Mouse (Mus musculus): ENCODE measurements around the gene Surf1.
"Not testable (repeated sequence)": the region's sequence is repeated elsewhere in the genome, so short reads cannot be mapped to it uniquely, and the experiment has no call there.

Surf1 gene

DNA sequence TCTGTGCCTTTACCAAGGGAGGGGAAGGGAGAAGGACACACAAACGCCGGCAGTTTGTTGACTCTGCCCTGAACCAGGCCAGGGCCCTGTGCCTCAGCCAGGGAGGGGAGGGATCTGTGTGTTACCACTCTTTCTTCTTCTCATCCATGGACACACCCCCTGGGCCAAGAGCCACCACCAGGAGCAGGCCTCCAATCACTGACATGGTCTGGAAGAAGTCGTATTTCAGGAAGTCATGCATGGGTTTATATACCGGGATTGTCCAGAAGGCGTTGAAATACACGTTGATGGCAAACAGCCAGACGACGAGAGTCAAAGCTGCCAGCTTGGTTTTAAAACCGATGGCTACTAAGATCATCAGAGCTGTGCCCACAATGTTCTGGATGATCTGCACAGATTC is 5.5 kb upstream of the Surf1 start:
- DNase-seq: no peak

DNA sequence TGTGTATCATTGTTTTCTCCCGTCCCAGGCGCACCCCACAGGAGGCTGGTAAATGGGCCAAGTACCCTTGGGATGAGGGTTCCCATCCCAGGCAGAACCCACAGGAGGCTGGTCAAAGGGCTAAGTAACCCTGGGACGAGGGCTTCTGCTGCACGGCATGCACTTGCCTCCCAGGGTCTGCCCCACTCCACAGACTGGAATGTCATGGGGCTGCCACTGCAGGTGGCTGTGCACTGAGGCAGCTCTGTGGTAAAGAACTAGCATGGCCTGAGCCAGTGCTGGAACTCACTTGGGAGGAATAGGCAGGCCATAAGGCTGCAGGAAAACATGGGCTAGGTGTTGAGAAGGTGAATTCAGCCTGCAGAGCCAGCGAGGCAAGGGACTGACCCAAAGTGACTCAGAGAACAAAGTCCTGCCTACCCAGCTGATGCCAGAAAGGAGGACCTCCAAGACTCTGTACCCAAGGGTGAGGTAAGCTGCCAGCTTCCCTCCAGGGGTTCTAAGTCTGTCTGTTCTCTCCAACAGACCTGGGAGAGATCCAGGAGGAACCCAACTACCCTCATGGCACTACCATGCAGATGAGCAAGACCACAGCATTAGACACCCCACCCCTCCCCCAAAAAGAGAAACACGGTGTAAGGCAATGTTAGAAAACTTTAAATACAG is 4.0 kb upstream of the Surf1 start:
- no peak for DNase-seq

DNA sequence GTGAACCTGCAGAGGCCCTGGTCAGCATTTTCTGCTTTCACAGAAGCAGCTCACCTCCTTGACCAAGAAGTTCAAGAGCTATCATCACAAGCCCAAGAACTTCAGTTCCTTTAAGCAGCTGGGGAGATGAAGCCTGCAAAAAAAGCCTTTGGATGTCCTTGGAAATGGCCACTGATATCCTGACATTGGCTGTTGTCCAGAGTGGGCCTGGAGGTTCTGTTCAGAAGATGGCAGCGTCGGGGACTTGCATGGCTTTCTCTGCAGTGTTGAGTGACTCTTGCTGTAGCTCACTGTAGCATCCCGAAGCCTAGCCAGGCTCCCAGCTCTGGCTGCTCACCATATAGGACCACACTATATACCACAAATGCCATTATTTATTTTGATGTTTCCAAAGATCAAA is 3.4 kb upstream of the Surf1 start:
- no peak for DNase-seq

DNA sequence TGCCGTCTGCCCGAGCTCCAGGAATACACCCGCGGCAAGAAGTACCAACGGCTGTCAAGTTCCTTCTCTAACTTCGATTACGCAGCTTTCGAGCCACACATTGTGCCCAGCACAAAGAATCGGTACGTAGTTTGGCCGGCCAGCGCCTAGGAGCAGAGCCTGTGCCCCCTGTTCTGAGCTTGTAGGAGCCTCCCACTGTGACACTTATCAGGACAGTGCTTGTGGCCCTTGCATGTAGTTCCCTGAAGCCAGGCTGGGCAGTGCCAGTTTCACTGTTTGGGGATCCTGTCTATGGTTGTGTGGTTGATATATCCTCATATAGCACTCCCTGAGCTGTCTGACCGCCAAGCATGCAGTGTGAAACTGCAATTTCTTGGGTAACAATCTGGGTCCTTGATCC is 408 bp upstream of the Surf1 start:
- no peak for DNase-seq

DNA sequence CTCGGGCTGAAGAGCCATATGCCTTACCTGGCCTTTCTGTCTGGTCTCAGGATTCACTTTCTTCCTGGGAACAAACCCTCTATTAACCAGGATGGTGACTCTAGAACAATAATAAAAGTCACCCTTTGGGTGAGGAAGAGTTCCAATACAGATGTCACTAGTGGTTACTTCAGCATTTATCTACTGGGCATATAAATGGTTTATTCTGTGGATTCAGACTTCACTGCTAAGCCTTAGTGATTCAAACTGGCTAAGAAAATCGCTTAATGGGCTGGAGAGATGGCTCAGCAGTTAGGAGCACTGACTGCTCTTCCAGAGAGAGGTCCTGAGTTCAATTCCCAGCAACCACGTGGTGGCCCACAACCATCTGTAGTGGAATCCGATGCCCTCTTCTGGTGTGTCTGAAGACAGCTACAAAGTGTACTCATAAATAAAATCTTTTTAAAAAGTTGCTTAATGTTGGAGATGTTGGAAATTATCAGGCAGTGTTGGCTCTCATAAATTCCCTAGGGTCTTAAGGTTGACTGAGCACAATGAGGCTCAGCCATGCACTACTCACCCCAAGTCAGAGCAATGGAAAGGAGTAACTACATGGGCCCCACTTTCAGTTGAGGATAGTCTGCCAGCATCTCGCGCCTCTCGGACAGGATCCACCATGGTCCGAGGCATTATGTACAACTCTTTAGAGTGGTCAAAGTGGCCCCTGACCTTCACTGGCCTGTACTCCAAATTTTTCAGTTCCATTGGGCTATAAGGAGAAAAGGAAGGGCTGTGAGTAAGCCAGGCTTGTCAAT is 2.0 kb downstream of the Surf1 start:
- DNase-seq: no peak

DNA sequence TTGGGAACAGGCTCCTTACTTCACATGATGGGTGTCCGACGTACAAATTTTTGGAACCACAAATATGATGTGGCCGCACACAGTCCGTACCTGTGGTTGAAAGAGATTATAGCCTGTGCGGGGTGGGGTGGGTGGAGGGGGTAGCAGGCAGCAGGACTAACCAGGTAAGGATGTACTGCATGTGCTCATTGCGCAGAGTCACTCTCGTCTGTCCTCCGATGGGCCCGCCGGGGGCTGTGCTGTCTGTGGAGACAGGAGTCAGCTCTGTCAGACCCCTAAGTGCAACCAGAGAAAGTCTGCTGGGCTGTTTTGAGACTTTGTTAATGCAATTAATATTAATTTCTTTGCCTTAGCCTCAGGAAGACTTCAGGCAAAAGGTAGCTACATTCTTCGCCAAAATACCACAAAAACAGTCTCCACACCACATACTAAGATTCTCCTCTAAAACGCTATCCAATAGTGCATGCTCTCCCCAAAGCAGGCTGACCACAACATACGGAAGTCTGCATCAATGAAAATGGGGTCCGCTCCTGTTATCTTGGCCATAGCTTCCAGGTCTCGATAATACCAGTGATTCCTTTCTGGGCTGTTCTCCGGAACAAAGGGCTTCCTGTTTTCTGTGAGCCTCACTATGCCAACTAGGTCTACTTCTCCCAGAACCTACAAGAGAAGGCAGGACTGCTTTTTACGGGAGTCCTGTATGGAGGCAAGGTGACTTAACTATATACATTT is 2.7 kb downstream of the Surf1 start:
- no peak for DNase-seq

DNA sequence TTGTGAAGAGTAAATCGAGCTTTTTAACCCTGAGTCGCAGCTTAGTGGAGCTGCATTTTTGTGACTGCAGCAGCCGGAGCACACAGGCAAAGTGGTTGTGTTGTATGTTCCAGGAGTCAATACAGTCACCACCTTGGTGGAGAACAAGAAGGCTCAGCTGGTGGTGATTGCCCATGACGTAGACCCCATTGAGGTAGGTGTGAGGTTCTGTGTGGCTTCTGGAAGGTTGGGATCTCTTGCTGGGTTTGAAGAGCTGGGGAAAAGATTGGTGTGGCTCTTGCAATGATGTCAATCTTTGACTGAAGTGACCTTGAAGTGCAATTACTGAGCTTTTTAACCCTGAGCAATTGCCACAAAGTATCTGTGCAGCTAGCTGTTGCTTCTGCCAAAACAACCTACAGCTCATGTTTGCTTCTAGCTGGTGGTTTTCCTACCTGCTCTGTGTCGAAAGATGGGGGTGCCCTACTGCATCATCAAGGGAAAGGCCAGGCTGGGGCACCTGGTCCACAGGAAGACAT is 4.0 kb downstream of the Surf1 start:
- no peak for DNase-seq

DNA sequence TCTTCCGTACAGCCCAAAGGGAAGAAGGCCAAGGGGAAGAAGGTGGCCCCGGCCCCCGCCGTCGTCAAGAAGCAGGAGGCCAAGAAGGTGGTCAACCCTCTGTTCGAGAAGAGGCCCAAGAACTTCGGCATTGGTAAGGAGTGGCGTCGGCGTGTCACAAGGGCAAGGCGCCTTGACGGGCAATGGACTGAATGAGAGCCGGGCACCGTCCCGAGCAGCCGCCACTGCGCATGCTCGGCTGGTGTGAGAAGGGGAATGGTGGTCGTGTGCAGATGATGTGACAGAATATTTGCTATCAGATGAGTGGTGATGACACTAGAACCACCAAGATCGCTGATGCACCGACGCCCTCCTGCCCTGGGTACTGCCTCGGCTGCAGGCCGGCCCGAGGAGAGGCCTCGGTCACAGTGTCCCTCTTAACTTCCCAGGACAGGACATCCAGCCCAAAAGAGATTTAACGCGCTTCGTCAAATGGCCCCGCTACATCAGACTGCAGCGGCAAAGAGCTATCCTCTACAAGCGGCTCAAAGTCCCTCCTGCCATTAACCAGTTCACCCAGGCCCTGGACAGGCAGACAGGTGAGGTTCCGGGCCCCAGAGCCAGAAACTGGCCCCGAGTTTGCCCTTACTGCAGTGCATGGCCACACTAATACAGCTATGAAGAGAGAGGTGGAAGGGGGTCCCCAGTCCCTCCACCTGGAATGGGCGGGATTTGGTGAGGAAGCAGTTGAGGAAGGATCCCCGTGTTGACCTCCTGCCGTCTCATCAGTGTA is 5.2 kb downstream of the Surf1 start:
- peak; percentile 81 for DNase-seq

DNA sequence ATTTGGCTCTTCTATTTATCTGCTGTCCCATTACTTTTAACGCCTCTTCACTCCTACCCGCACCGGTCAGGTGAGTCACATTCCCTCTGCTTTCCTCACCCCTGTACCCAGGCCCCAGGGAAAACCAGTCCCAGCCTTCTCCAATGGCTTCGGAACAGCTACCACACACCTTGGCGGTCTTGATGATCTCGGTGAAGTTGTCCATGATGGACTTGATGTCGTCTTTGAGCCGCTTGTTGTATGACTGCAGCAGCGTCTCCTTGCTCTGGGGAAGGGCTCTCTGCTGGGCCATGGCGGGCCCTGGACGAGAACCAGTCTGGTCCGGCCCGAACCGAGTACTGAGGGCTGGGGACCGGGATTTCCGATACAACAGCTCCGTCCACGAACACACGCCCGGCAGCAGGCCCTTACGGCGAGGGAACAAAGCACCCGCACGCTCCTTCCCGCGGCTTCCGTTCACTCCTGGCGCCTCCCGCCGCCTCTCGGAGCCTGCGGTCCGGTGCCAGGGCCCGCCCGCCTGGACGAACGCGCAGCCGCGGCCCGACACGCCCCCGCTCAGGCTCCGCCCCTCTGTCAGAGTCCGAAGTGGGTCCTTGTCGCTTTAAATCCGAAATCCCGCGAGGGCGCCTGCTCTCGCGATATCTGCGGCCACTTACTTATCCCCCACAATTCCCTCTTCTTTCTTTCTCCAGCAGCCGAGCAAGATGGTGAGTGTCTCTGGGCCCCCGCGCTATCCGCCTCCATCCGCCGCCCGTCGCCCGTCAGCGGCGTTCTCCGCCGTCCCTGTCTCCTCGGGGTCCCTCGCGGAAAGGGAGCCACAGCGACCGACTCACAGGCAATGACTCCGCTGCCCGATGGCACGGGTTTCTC is 6.0 kb downstream of the Surf1 start, which contains the start of the genes Med22 and Rpl7a:
TSS of gene Med22 (minus strand) at position 554 of the 870 bp plus-strand sequence.
TSS of gene Rpl7a (plus strand) at position 641 of the 870 bp plus-strand sequence.
- peak; percentile 100 for DNase-seq

DNA sequence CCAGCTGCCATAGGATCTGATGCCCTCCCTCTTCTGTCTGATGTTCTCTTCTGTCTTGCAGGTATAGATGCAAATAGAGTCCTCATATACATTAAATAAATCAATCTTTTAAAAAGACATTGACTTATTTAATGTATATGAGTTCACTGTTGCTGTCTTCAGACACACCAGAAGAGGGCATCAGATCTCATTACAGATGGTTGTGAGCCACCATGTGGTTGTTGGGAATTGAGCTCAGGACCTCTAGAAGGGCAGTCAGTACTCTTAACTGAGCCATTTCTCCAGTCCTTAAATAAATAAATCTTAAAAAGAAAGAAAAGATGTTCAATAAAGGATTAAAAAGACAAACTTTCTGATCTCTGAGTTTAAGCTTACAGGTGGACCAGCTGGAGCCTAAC is 6.9 kb downstream of the Surf1 start:
- DNase-seq: no peak

DNA sequence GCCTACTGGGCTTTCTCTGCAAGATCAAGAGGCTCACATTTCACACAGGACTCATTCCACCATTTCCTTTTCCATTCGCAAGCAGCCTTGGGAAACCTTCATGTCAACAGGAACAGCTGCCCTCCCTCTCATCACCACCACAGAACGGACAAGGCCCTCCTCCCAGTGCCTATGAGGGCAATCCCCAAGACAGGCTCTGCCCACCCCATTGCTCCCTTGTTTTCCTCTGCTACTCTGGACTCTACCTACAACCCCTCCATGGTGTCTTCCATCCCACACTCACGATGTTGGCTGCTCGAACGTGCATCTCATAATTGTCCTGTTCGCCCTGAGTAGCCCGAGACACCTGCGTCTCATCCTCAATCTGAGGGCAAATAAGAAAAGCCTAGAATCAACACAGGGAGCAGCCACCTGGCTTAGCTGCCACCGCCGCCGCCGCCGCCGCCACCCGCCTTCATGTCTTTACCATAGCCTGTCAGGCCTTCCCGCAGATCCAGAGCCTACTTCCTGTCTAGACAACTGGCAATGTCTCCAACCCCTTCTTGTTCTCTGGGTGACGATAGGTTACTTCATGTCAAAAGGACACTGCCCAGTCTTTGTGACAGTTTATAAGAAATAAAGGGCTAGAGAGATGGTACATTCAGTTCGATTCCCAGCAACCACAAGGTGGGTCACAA is 7.5 kb downstream of the Surf1 start:
- DNase-seq: peak; percentile 68

DNA sequence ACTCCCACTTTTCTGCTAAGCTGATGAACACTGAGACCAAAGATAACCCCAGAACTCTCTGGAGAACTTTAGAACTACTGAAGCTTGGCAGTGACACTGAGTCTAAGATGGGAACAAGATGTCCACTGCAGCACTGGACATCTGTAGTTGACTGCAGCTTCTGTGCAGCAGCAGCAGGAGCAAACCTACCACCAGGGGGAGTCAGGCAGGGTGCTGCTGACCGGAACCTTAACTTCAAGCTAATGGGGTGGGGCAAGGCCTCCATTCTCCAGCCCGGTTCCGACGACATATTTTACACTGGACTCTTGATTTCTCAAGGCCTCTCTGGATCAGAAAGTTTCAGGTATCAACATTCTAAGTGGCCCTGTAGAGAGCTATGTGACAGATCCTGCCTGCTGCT is 9.2 kb downstream of the Surf1 start:
- peak; percentile 69 for DNase-seq

DNA sequence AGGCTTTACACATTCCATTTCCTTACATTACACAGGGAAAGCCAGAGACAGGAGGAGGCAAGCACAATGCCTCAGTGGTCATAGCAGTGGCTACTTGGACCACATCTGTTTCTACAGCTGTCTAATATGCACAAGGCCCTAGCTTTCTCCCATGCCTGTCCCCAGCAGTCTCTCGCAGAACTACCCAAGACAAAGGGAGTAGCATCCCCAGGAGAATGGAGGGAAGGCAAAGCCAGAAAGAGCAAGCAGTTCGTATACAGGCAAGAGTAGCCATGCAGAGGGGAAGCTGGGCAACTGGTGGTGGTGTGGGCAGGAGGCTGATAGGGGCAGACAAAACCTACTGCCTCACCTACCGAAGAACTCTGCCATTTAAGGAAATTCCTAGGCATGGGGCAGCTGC is 9.9 kb downstream of the Surf1 start:
- peak; percentile 4 for DNase-seq

DNA sequence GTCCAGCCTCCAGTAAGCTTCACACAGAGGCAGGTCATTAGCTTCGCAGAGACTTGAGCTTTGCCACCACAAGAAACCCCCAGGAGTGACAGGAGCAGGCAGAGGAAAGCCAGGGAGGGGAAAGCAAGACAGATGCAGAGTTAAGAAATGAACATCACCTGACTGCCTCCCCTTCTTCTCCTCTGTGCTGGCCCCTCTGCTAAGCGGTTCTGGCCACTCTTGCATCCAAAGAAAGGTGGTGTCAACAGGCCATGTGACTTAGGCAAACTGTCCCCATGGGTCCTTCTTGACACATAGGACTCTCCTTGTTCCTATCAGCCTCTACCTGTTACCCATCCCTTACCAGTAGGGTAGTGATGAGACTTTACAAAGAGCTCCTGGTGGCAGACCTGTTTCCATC is 10.4 kb downstream of the Surf1 start:
- peak; percentile 3 for DNase-seq

DNA sequence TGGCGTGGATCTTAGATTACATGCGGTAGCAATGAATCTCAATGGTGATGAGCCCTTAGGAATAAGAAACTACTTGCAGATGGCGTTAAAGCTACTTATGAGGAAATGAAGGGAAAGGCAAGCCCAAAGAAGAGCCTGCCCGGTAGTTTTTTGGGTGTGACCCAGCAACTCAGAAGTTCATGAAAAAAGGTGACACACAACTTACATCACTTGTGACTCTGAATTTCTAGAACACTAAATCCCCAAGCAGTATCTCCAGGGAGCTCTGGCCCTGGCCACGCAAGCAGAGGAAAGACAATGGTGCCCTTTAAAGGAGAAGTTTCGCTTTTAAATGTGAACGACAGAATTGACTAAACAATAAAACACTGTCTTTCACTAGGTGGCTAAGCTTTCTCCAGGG is 13.0 kb downstream of the Surf1 start:
- DNase-seq: peak; percentile 15

DNA sequence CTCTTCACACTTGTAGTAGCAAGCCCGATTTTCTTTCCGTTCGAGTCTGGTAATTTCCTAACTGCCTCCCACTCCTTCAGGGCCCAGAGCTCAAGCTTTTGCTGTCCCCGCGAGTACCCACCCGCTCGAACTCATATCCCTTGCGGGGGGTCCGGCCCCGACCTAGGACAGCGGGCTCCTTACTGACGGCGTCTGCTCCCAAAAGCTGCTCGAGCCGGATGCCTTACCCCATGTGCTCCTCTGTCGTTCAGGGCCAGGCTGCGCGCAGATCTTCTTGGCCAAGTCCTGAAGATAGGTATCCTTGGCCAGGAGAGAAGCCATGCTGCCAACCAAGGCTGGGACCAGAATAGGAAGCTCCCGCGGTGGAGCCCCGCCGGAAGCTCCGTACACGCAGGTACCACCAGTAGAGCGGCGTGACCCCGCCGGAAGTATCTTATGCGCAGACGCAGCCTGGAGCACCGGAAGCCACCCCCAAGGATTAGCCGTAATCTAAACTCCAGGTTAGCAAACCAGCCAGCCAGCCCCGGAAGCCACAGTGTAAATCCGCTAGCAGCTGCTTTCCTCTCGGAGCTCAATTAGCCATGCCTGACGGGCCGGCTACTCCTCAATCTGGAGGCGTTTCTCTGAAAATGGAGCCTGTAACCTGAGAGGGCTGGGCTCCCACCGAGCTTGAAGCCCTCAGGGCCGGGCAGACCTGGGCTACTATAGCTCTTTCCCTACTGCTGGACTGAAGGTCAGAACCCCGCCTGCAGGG is 13.7 kb downstream of the Surf1 start, which contains the start of gene Surf6:
TSS of gene Surf6 (minus strand) at position 413 of the 754 bp plus-strand sequence.
- DNase-seq: peak; percentile 93

DNA sequence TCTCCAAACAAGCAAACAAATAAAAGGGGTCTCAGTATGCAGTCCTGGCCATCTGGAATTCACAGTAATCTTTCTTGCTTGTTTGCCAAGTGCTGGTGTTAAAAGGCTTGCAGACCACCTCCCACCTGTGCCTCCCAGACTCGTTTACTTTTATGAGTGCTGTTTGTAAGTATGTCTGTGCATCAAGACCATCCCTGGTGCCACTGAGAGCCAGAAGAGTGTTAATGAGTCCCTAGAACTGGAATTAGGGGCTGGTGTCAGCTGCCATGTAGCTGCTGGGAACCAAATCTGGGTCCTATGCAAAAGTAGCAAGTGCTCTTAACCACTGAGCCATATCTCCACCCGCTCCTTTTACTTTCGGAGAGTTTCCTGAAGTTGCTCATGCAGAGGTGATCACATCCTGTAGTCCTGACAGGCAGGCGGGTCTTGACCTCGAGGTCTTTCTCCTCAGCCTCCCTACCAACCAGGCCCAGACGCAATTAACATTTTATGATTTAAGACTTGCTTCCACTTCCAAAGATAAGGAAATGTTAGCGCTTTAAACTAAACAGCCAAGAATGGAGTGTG is 14.4 kb downstream of the Surf1 start:
- peak; percentile 24 for DNase-seq

DNA sequence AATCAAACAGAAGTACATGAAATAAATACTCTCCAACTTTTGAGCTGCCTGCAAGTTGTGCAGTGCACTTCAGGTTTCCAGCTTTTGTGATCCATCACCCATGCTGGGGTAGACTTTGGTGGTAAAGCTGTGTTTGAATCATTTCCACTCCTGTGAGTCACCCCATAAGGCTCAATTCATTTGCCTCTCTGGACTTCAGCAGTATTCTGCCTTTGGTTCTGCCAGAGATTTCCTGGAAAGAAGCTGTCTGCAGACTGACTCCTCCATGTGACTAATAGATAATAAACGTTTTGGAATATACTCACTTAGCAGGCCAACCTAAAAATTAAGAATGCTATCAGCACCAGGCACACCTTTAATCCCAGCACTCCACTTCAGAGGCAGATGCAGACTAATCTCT is 15.6 kb downstream of the Surf1 start:
- no peak for DNase-seq

DNA sequence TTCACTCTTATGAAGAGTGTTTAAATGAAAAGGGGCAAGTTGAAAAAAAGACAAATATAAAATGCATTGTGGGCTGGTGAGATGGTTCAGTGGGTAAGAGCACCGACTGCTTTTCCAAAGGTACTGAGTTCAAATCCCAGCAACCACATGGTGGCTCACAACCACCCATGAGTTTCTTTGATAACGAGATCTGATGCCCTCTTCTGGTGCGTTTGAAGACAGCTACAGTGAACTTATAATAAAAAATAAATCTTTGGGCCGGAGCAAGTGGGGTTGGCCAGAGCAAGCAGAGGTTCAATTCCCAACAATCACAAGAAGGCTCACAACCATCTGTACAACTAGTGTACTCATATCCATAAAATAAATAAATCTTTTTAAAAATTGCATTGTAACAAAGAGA is 20.4 kb downstream of the Surf1 start:
- no peak for DNase-seq

DNA sequence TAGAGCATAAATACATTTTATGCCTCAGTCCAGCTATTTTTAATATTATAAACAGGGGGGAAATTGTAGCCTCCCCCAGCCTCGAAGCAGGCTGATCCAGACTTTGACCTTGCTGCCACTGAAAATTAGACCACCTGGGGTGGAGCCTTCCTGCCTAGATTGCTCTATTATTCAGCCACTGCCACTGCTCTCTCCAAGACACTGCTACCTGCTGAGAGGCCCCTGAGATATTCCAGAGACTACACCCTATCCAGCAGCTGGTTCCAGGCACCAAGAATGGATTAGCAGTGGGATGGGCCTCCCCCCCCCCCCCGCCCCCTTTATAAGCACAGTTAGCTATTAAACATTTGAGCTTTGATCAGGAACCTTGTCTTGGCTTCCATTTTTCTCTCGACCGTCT is 30.2 kb downstream of the Surf1 start:
- DNase-seq: not testable (repeated sequence)

All from thymus, postnatal 4 days (tissue).